Mouse (Mus musculus) kidney, adult 9 months (tissue): ENCODE results near the gene Cgnl1.

ENCODE experiments used
- DNase-seq: peaks from one replicate; pipeline ENCODE4 v3.0.0; 2022

Gene Cgnl1

DNA sequence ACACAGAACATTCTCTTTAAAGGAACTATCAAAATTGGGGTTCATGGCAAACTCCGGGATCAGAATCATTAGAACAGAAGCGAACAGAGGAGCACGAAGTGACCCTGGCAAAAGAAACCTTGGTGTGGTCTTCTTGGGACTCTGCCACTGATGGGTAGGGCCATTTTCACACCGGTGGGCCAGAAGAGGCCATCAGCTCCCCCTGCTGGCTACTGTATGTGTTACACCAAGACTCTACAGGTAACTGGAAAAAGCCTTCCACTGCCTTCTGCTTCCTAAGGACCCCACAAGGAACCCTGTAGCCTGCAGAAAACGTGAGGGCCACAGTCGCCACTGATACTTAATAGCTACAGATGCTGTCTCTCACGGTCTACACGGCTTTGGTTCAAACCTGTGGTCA, 154.0 kb downstream of the Cgnl1 start:
- no peak for DNase-seq

DNA sequence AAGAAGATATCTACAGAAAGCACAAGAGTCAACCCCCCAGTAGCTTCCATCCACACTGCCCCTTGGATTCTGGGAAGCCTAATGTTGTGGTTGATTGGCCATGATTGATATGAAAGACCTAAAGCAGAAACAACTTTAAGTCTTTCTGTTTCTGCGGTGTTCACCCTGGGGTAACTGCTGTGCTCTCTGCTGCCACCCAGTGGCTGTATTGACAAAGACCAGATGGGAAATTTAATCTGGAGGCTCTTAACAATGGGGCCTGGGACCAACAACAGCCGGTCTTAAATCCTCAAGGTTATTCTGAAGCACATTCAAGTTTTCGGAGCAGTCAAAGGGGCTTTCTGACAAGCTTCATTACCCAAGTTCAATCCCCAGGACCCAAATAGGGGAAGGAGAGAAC, 155.2 kb downstream of the Cgnl1 start:
- peak; percentile 84 for DNase-seq

DNA sequence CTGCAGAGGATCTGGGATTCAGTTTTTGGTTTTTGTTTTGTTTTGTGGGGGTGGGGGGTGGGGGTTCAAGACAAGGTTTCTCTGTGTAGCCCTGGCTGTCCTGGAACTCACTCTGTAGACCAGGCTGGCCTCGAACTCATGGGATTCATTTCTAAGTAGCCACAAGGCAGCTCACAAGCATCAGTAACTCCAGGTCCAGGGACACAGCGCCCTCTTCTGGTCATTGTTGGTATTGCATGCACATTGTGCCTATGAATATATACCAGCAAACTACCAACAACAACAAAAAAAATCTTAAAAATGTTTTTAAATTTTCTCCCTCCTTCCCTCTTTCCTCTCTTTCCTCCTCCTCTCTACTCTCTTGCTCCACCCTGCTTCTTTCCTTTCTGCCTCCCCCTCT, 156.8 kb downstream of the Cgnl1 start:
- DNase-seq = no peak

DNA sequence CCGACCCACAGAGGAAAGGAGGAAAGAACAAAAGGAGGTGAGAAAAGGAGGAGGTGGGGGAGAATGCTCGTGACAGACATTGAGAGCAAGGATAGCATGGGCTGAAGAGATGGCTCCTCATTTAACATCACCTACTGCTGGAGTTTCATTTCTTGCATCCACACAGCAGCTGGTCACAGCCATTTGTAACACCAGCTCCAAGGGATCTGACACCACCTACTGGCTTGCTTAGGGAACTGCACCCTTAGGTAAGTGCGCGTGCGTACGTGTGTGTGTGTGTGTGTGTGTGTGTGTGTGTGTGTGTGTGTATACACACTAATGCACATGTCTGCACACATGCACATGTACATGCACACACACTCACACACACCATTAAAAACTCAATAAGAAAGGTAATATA, 158.4 kb downstream of the Cgnl1 start:
- no peak for DNase-seq

GRCm38 (mm10) chr9:71611876-71612275, 159.5 kb downstream of the Cgnl1 start:
- DNase-seq = peak; percentile 71

- no peak for DNase-seq
These were observed 162.4 kb downstream of the Cgnl1 start for GRCm38 (mm10) chr9:71609010-71609409.

DNA sequence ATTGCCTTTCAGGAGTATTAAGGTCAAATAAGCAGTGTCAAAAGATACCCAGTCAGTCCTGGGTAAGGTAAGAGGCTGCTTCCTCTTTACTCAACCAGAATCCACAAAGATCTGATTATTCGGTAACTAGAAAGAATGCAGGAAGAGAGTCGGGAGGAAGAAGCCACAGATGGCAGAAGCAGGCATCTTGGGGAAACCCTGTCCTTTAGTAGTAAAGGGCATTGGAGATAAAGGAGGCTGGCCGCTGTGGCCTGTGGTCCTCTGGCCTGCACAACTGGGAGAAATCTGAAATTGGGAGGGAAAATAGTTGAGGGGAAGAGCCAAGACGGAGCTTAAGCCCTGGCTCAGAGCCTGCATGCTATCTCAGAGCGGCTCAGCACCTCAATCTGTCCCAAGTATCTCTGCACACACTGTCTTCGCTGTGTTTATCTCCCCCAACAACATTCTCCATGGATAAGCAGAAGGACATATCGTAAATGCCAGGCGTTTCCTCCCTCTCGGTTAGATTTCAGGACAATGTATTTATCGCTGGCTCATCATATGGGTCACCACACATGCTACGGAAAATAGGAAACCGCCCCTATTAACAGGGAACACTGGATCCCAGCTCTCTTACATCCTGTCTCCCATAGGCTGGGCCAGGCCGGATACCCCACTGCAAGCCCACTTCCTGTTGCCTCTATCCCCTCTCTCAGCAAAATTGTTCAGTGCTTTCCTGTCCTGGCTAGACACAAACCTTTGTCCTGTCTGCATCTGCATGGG, 164.9 kb downstream of the Cgnl1 start:
- DNase-seq = no peak

DNA sequence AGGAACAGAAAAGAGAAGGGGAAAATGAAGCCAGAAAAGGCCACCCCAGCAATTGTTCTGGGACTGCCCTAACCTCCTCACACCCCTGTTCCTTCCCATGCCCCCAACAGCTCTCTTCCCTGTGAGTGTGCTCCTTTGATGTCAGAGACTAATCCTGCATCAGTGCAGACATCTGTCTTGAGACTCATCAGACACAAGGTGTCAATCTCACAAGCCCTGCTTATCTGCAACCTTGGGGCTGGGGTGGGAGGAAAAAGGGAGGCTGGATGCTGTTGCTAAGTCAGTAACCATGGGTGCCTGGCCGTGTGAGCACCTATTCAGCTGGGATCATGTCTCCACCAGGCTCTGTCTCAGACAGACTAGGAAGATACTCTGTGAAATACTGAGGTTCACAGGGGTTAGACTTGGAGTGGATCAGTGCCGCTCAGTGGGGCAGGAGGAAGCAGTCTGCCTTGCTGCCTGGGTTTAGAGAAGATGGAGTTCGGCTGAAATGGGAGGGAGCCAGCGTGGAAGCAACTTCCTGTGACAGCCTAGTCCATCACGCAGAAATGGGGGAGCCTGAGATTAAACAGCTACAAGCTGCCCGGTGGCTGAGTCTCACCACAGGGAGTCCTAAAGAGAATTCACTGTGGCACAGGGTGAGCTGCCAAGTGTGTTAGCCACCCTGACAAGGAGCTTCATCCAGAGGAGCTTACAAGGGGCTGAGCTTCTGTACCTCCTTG, 166.3 kb downstream of the Cgnl1 start:
- no peak for DNase-seq

GRCm38 (mm10) chr9:71599861-71600260, 171.5 kb downstream of the Cgnl1 start:
- no peak for DNase-seq

DNA sequence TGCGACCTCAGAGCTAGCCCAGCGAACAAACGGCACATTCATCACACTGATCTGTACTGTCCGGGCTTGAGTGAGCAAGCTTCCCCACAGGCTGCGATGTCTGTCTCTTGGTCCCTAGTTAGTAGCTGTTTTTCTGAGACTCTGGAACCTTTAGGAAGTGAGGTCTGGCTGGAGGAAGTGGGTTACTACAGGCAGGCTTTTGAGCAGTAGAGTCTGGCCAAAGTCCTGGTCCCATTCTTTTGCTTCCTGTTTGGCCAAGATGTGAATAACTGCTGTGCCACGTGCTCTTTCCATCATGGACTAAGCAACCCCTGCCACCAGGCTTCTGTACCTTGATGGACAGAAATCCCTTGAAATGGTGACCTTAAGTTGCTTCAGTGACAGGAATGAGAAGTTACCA, 174.5 kb downstream of the Cgnl1 start:
- no peak for DNase-seq

DNA sequence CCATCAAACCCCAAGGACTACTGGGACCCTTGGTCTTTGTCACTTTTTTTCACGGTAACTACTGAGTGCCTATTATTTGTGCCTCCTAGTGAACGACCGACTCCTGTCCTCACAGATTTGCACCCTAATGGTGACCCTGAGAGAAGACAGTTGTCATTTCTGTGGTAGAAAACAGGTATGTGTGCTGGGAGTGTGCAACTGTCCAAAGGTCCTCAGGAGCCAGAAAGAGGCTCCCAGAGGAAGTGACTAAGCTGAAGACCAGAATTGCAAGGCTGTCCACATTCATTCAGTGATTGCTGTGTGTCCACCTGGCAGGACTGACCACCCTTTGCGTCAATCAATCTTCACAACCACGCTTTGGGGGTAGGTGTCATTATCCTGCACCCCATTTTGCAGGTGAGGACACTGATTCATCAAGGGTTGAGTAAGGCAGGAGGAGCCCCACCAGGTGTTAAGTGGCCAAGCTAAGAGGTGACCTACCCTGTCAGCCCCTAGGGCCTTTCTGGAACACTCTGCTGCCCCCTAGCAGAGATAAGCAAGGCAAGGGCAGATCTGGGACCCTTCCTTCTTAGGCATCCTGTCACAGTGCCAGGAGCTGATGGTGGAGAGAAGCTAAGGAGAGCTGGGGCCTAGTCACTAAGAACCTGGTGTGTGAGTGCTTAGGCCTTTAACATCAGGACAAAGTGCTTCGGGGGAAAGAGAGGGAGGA, 178.7 kb downstream of the Cgnl1 start:
- no peak for DNase-seq

GRCm38 (mm10) chr9:71591938-71592548, 179.4 kb downstream of the Cgnl1 start, which contains the start of gene Myzap:
Gene Myzap, minus strand, starts transcription at chr9:71592360.
- peak; percentile 90 for DNase-seq

DNA sequence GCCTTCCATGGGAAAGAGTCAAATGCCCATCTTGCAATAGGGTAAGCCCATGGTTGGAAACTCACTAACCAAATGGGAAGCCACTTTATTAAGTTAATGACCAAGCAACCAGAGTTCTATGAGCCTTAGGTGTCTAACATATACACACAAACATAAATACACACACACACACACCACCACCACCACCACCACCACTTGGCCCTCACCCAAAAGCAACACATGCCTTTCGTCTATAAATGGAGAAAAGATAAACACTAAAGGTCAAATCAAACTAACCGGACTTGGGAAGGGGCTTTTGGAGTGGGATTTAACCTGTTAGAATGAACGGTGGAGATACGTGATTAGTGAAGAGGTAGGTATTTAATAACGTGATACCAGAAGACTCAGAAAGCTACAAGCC, 180.3 kb downstream of the Cgnl1 start:
- DNase-seq = no peak

DNA sequence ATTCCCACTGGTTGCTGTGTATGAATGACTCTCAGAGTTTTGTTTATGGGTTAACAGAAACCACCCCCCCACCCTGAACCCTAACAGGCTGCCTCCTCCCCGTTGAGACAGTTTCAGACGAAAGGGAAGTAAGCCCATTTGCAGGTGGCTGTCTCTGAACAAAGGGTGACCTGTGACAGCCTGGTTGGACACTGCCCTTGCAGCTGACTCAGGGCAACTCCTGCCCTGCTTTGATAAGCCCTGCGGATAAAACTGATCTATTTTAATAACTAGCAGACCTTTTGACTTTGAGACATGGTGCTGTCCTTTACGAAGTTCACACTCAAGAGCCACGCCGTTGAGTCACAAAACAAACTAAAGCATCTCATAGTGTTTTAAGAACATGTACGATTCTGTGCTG, 181.6 kb downstream of the Cgnl1 start:
- no peak for DNase-seq

DNA sequence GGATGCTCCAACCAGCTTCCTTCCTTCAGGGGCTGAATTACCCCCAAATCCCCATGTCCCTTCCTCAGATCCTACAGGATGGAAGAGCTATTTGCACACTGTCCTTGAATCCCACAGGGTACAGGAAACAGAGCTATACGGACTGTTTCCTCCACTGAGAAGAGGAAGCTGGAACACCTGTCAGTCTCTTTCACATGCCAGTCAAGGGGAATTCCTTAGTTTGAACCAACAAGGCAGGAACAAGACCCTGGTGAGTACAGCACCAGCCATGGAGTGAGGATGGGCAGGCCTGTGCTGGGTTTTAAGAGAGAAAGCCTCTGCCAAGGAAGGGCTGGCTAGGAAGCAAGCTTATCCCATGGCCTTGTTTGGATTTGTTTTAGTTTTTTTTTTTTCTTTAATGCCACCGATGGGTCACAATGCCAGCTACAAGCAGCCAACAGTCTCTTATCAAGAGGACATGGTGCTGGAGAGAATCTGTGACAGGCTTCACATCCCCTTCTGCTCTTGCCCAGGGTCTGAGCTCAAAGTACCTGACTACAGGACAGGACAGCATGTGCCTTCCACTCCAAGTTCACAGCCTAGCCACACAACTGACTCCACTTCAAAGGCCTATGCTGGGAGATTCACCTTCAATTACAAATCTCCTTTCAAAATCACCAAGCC, 182.3 kb downstream of the Cgnl1 start:
- no peak for DNase-seq

DNA sequence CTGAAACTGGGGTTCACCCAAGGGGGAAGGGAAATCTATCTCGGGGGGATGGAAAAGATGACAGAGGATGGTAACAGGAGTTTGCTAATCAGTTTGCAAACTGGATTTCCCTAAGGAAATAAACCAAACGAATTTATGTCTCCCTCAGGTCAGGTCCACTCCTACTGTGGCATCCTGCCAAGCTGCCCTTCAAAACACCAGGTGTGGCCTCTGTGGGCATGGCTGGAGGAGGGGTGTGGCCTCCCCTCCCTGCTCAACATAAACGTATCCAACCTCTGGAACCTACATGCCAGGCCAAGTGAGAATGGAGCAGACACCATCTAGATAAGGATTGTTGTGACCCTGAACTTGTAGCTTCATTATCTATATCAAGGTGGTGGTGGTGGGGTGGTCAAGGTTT, 185.0 kb downstream of the Cgnl1 start:
- DNase-seq = peak; percentile 26

DNA sequence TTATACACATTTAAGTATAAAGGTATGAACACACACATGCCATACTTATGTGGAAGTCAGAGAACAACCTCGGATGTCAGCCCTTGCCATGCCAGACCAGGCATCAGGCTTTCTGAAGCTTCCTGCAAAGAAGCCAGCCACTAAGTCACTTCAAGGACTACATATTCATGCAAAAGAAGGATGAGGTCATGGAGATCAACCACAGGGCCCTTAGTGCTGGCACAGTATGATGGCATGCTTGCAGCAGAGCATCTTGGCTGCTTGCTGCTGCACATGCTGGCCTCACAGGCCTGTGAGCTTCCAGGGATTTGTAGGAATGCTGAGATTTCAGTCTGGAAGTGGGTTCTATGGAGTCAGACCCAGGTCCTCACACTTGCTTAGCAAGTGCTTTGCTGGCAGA, 188.6 kb downstream of the Cgnl1 start:
- no peak for DNase-seq

DNA sequence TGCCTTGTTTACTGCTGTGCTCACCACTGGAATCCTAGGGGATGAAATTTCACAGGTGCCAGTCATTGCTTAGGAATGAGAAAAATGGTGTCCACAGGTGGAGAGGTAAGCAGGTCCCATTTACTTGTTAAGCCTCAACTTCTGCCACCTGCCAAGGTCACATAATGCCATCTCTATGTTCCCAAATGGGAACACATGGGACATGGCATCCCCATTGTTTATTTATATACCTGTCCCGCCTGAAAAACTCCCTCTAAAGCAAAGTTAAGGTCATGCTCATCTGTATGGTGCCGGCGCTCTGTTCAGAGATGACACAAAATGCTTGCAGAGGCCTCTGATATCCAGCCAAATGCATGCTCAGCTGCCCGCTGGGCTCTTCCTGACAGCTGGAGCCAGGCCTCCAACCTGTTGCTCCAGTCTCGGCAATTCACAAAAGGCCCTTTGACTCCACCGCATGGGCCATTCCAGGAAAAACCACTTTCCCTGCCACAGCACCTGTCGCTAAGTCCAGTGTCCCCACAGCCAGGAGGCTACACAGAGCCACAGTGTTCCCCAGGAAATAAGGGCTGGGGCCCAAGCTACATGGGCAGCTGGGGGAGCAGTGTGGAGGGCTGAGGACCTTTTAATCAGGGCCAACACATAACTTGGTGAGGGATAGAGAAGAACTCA, 192.4 kb downstream of the Cgnl1 start:
- DNase-seq = no peak
